Mouse (Mus musculus): ENCODE data around the gene Zbtb49. TPM values are rescaled to one million over a fixed set of nuclear protein-coding genes. Genes with fewer than 3 reads are reported as not detected.

Zbtb49 gene
- total and polyA plus RNA-seq, 2 experiments from 2014 or later = 14.7 to 25.2 TPM

DNA sequence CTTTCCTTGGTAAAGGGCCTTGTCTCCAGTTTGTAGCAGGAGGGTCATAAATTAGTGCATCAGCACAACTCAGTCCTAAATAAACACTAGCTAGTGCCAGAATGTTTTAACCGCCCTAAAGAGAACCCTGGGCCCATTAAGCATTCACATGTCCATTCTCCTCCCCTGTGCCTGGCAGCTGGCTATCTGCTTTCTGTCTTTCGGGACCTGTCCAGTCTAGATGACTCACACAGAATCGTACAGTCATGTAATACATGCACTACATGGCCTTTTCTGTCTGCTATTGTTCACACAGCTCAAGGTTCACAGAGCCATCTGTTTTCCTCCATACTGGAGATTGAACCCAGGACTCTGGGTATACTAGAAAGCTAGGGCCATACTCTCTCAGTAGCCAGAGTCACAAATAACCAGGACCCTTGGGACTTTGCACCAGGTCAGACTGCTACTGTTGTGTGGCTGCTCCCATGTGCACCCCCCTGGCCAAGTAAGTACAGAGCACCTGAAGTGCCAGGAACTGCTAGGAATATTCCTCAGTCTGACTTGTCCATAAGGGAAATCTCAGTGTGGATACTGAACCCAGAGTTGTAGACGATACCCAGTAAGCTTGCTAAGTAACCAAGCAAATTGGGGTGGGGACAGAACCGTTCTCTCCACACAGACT, 23.3 kb downstream of the Zbtb49 start:
- TF ChIP-seq CTCF (IDR thresholded peaks at IDR 0.05; ENCODE audit: low read depth) = no peak
- no peak overlapping the region for H3K9ac ChIP-seq (replicated peaks; ENCODE audit: low read length)
- 76% methylated on average over 5 of the region's 5 CpGs for WGBS

GRCm38 (mm10) chr5:38195941-38196340, 24.3 kb downstream of the Zbtb49 start:
- H3K27me3 ChIP-seq (ENCODE audit: insufficient read depth, low read length) = no peaks in the 10 kb centered on the region
- DNase-seq (ENCODE audit: low spot score) = no peak
- H3K4me3 ChIP-seq (ENCODE audit: low read length) = no peak overlapping the region
- no peak overlapping the region for H3K27ac ChIP-seq
- H3K9ac ChIP-seq (replicated peaks; ENCODE audit: low read length) = no peak overlapping the region
- ATAC-seq = no peak
- no peaks in the 10 kb centered on the region for H3K4me1 ChIP-seq (ENCODE audit: insufficient read depth, low read length)
- no peaks in the 10 kb centered on the region for H3K9me3 ChIP-seq (ENCODE audit: low read length)
- H3K4me2 ChIP-seq (ENCODE audit: low read depth, low read length) = no peak overlapping the region
- no peak for TF ChIP-seq CTCF (IDR thresholded peaks at IDR 0.05; ENCODE audit: low read depth)
- H3K36me3 ChIP-seq (ENCODE audit: insufficient read depth, low read length) = peaks cover 4% of the 10 kb centered on the region; the same call in 1 of the 2 replicates

More for the DNA sequence above, 23.3 kb downstream of the Zbtb49 start:
- Histone ChIP-seq H3K4me1 (ENCODE audit: insufficient read depth, low read length) (no peaks in the 10 kb centered on the region), H3K4me3 (ENCODE audit: low read length) (no peak overlapping the region), H3K27ac (no peak overlapping the region), H3K27me3 (ENCODE audit: insufficient read depth, low read length) (no peaks in the 10 kb centered on the region), H3K9me3 (ENCODE audit: low read length) (no peaks in the 10 kb centered on the region), H3K4me2 (ENCODE audit: low read depth, low read length) (no peak overlapping the region), H3K36me3 (ENCODE audit: insufficient read depth, low read length) (peaks cover 12% of the 10 kb centered on the region; the same call in 1 of the 2 replicates)
- DNase-seq (ENCODE audit: low spot score) = no peak
- ATAC-seq = peak; percentile 36

GRCm38 (mm10) chr5:38194946-38195345, 25.3 kb downstream of the Zbtb49 start:
- ATAC-seq = no peak
- H3K4me1 ChIP-seq (ENCODE audit: insufficient read depth, low read length) = no peaks in the 10 kb centered on the region
- DNase-seq (ENCODE audit: low spot score) = no peak
- H3K27ac ChIP-seq = no peak overlapping the region
- H3K36me3 ChIP-seq (ENCODE audit: insufficient read depth, low read length) = no peaks in the 10 kb centered on the region
- H3K27me3 ChIP-seq (ENCODE audit: insufficient read depth, low read length) = no peaks in the 10 kb centered on the region
- WGBS = 42% methylated on average over 2 of the region's 2 CpGs
- no peak overlapping the region for H3K4me3 ChIP-seq (ENCODE audit: low read length)
- no peak for TF ChIP-seq CTCF (IDR thresholded peaks at IDR 0.05; ENCODE audit: low read depth)
- no peak overlapping the region for H3K4me2 ChIP-seq (ENCODE audit: low read depth, low read length)
- H3K9ac ChIP-seq (replicated peaks; ENCODE audit: low read length) = no peak overlapping the region
- H3K9me3 ChIP-seq (ENCODE audit: low read length) = no peaks in the 10 kb centered on the region

- no peak for DNase-seq (ENCODE audit: low spot score)
- no peak for ATAC-seq
- no peak overlapping the region for H3K27ac ChIP-seq
- no peak overlapping the region for H3K4me3 ChIP-seq (ENCODE audit: low read length)
- no peak for TF ChIP-seq CTCF (IDR thresholded peaks at IDR 0.05; ENCODE audit: low read depth)
- no peak overlapping the region for H3K4me2 ChIP-seq (ENCODE audit: low read depth, low read length)
- H3K36me3 ChIP-seq (ENCODE audit: insufficient read depth, low read length) = no peaks in the 10 kb centered on the region
- H3K4me1 ChIP-seq (ENCODE audit: insufficient read depth, low read length) = no peaks in the 10 kb centered on the region
- H3K27me3 ChIP-seq (ENCODE audit: insufficient read depth, low read length) = no peaks in the 10 kb centered on the region
- H3K9me3 ChIP-seq (ENCODE audit: low read length) = no peaks in the 10 kb centered on the region
- no peak overlapping the region for H3K9ac ChIP-seq (replicated peaks; ENCODE audit: low read length)
- WGBS = 93% methylated on average over 3 of the region's 3 CpGs
Measured at GRCm38 (mm10) chr5:38190907-38191306, 29.4 kb downstream of the Zbtb49 start.

GRCm38 (mm10) chr5:38187006-38187405, 33.3 kb downstream of the Zbtb49 start:
- no peak for DNase-seq (ENCODE audit: low spot score)
- WGBS = 91% methylated on average over 2 of the region's 2 CpGs
- no peak overlapping the region for H3K27ac ChIP-seq
- TF ChIP-seq CTCF (IDR thresholded peaks at IDR 0.05; ENCODE audit: low read depth) = no peak
- H3K9ac ChIP-seq (replicated peaks; ENCODE audit: low read length) = no peak overlapping the region
- no peak for ATAC-seq
- no peaks in the 10 kb centered on the region for H3K4me1 ChIP-seq (ENCODE audit: insufficient read depth, low read length)
- H3K36me3 ChIP-seq (ENCODE audit: insufficient read depth, low read length) = no peaks in the 10 kb centered on the region
- no peaks in the 10 kb centered on the region for H3K27me3 ChIP-seq (ENCODE audit: insufficient read depth, low read length)
- no peaks in the 10 kb centered on the region for H3K9me3 ChIP-seq (ENCODE audit: low read length)
- H3K4me2 ChIP-seq (ENCODE audit: low read depth, low read length) = no peak overlapping the region
- no peak overlapping the region for H3K4me3 ChIP-seq (ENCODE audit: low read length)

DNA sequence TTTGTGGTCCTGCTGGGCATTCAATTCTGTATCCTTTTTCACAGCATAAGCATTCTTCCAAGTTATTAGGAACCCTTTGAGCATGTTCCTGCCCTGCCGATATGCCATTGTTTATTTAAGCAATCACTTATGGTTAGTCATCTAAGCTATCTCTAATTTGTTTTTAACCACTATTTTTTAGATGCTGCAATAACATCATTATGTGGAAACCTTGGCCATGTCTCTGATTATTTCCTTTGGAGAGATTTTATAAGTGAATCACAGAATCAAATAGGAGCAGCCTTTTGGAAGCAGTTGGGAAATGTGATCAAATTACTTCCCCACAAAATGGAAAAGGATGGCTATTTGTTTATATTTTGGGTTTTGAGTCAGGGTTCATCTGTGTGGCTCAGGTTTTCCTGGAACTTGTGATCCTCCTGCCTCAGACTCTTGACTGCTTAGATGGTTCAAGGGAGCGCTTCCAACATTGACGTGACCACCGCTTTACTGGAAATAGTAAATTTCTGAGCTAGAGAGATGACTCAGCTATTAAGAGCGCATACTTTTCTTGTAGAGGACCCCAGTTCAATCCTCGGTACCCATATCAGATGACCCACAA, 35.5 kb downstream of the Zbtb49 start:
- DNase-seq (ENCODE audit: low spot score) = no peak
- Histone ChIP-seq H3K4me1 (ENCODE audit: insufficient read depth, low read length) (no peaks in the 10 kb centered on the region), H3K36me3 (ENCODE audit: insufficient read depth, low read length) (no peaks in the 10 kb centered on the region), H3K9me3 (ENCODE audit: low read length) (no peaks in the 10 kb centered on the region), H3K4me3 (ENCODE audit: low read length) (no peak overlapping the region), H3K27me3 (ENCODE audit: insufficient read depth, low read length) (no peaks in the 10 kb centered on the region), H3K9ac (replicated peaks; ENCODE audit: low read length) (no peak overlapping the region), H3K4me2 (ENCODE audit: low read depth, low read length) (no peak overlapping the region), H3K27ac (no peak overlapping the region)
- TF ChIP-seq CTCF (IDR thresholded peaks at IDR 0.05; ENCODE audit: low read depth) = no peak
- 86% methylated on average over 6 of the region's 6 CpGs for WGBS
- no peak for ATAC-seq

DNA sequence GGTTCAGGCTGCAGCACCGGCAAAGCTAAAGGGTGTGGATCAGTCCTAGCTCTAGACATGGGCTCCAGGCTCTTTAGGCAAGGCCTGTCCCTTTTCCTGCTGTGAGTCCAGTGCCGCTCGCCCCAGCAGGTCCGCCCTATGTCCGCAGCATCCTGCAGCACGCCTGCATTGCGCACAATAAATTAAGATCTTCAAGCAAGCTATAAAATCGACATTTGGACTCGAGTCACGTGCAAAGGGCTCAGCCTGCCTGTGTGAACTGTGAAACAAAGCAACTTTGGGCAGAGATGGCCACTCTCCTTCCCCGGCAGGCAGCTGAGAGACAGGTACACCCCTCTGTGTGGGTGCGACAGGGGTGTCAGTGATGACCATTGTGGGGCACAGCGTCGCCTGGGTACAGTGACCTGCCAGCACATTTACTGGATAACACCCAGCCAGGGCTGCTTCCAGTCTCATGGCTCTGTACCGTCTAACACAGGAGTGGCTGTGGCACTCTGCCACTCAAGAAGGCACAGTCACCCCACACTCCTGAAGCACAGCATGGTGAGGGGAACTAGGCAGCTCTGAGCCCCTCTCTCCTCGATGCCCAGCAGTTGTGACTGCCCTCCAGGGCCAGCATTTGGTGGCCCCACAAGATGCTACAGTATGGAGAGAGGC, 45.9 kb downstream of the Zbtb49 start:
- DNase-seq (ENCODE audit: low spot score) (no peak), ATAC-seq (no peak)
- TF ChIP-seq CTCF (IDR thresholded peaks at IDR 0.05; ENCODE audit: low read depth) = no peak
- Histone ChIP-seq H3K27ac (no peak overlapping the region), H3K4me3 (ENCODE audit: low read length) (no peak overlapping the region), H3K27me3 (ENCODE audit: insufficient read depth, low read length) (no peaks in the 10 kb centered on the region), H3K4me1 (ENCODE audit: insufficient read depth, low read length) (no peaks in the 10 kb centered on the region), H3K9ac (replicated peaks; ENCODE audit: low read length) (no peak overlapping the region), H3K36me3 (ENCODE audit: insufficient read depth, low read length) (no peaks in the 10 kb centered on the region), H3K9me3 (ENCODE audit: low read length) (no peaks in the 10 kb centered on the region), H3K4me2 (ENCODE audit: low read depth, low read length) (no peak overlapping the region)
- 71% methylated on average over 16 of the region's 16 CpGs for WGBS

All from hindbrain, postnatal 0 days (tissue).